Comparison of ENCODE assay signal across 10 mouse cellular contexts in genomic region chr11:61492749-61493401, GRCm38 (mm10). TPM values are rescaled to one million over a fixed set of nuclear protein-coding genes. Genes with fewer than 3 reads are reported as not detected.
A peak's percentile ranks its signal among the peaks of the same experiment; 100 is the strongest.
DNase-seq lines count a peak whose midpoint lies in the region; ATAC-seq and TF ChIP-seq lines count a peak whose summit lies in the region.
"Had no signal": no experiment of that assay in that cellular context is flagged by ENCODE, and none has a peak within 500 bp of the region (broad histone marks: within the 10 kb centered on the region; RNA-seq: fewer than 3 reads in every experiment).

No protein-coding gene starts in this region.

- TF ChIP-seq CTCF in thymus, adult 2 months (IDR thresholded peaks at IDR 0.05; ENCODE audit: borderline replicate concordance, control insufficient read depth, extremely low read depth, insufficient read depth, low read length, poor library complexity), result no peak

- 68% methylated on average over 12 of the region's 12 CpGs for WGBS in kidney, embryonic 14.5 days
- WGBS in hindbrain, embryonic 13.5 days, result 76% methylated on average over 12 of the region's 12 CpGs
- WGBS in midbrain, embryonic 14.5 days, result 82% methylated on average over 12 of the region's 12 CpGs
- 90% methylated on average over 12 of the region's 12 CpGs for WGBS in thymus, adult 2 months

- TF ChIP-seq POLR2A in thymus, adult 2 months (IDR thresholded peaks at IDR 0.05; ENCODE audit: control insufficient read depth, extremely low read depth, insufficient read depth, low read length, poor library complexity), result no peak

- DNase-seq in kidney, adult 18-20 months, result no peak
- DNase-seq in midbrain, embryonic 14.5 days, result no peak
- DNase-seq in gastrocnemius, adult 8-10 months (ENCODE audit: low spot score in 2 of 2), result no peak
- no peak for DNase-seq in thymus, adult 2 months
- no peak for DNase-seq in frontal cortex, postnatal 14 days (ENCODE audit: low spot score in 2 of 2)
- DNase-seq: gastrocnemius, postnatal 36 days had no signal

- H3K9me3 ChIP-seq in kidney, embryonic 14.5 days (ENCODE audit: control insufficient read depth, low read length), result no peaks in the 10 kb centered on the region
- no peaks in the 10 kb centered on the region for H3K9me3 ChIP-seq in hindbrain, embryonic 13.5 days
- no peaks in the 10 kb centered on the region for H3K9me3 ChIP-seq in midbrain, embryonic 14.5 days (ENCODE audit: control insufficient read depth, low read length)

- no peak for ATAC-seq in kidney, embryonic 14.5 days (ENCODE audit: low FRiP score, low TSS enrichment)
- ATAC-seq in hindbrain, embryonic 13.5 days (ENCODE audit: low FRiP score), result no peak
- no peak for ATAC-seq in midbrain, embryonic 14.5 days (ENCODE audit: low FRiP score, low TSS enrichment)

- H3K27me3 ChIP-seq in kidney, embryonic 14.5 days (ENCODE audit: control insufficient read depth, insufficient read depth, low read length), result no peaks in the 10 kb centered on the region
- no peaks in the 10 kb centered on the region for H3K27me3 ChIP-seq in hindbrain, embryonic 13.5 days
- H3K27me3 ChIP-seq in midbrain, embryonic 14.5 days (ENCODE audit: control insufficient read depth, insufficient read depth, low read length), result no peaks in the 10 kb centered on the region
- no peaks in the 10 kb centered on the region for H3K27me3 ChIP-seq in thymus, adult 2 months (ENCODE audit: control insufficient read depth, insufficient read depth, low read length)
- H3K27me3 ChIP-seq: Patski had no signal

- H3K9ac ChIP-seq in kidney, embryonic 14.5 days (ENCODE audit: low read depth, low read length), result peak overlapping the region; percentile 78
- peak overlapping the region; percentile 95 for H3K9ac ChIP-seq in hindbrain, embryonic 13.5 days
- peak overlapping the region; percentile 88 for H3K9ac ChIP-seq in midbrain, embryonic 14.5 days (replicated peaks; ENCODE audit: low read length)

- H3K4me1 ChIP-seq in kidney, embryonic 14.5 days (ENCODE audit: control insufficient read depth, insufficient read depth, low read length), result peaks cover 11% of the 10 kb centered on the region
- peaks cover 6% of the 10 kb centered on the region; the same call in 1 of the 2 replicates for H3K4me1 ChIP-seq in brown adipose tissue, adult 24 weeks (ENCODE audit: control insufficient read depth, insufficient read depth, insufficient read length, low read length)
- H3K4me1 ChIP-seq in hindbrain, embryonic 13.5 days (replicated peaks), result peaks cover 57% of the 10 kb centered on the region
- peaks cover 12% of the 10 kb centered on the region for H3K4me1 ChIP-seq in midbrain, embryonic 14.5 days (ENCODE audit: control insufficient read depth, insufficient read depth, low read length)
- peaks cover 11% of the 10 kb centered on the region for H3K4me1 ChIP-seq in thymus, adult 2 months (replicated peaks; ENCODE audit: control insufficient read depth, insufficient read depth, low read length)

- peak overlapping the region; percentile 66 for H3K4me3 ChIP-seq in kidney, embryonic 14.5 days (ENCODE audit: low read length)
- H3K4me3 ChIP-seq in brown adipose tissue, adult 24 weeks (ENCODE audit: insufficient read depth, low read depth, low read length), result peak overlapping the region; percentile 83
- peak overlapping the region; percentile 91 for H3K4me3 ChIP-seq in hindbrain, embryonic 13.5 days
- peak overlapping the region; percentile 89 for H3K4me3 ChIP-seq in midbrain, embryonic 14.5 days (replicated peaks; ENCODE audit: low read depth, low read length)
- H3K4me3 ChIP-seq in thymus, adult 2 months (ENCODE audit: control insufficient read depth, insufficient read depth, low read length), result no peak overlapping the region

- H3K27ac ChIP-seq in kidney, embryonic 14.5 days (ENCODE audit: low read depth, low read length), result no peak overlapping the region
- no peak overlapping the region for H3K27ac ChIP-seq in brown adipose tissue, adult 24 weeks (replicated peaks; ENCODE audit: low read depth, low read length)
- H3K27ac ChIP-seq in hindbrain, embryonic 13.5 days, result peak overlapping the region; percentile 94
- peak overlapping the region; percentile 92 for H3K27ac ChIP-seq in midbrain, embryonic 14.5 days (replicated peaks; ENCODE audit: low read depth, low read length)
- no peak overlapping the region for H3K27ac ChIP-seq in thymus, adult 2 months (ENCODE audit: control insufficient read depth, insufficient read depth, low read length)

- peaks cover 49% of the 10 kb centered on the region for H3K36me3 ChIP-seq in kidney, embryonic 14.5 days (ENCODE audit: control insufficient read depth, insufficient read depth, low read length)
- H3K36me3 ChIP-seq in hindbrain, embryonic 13.5 days, result peaks cover 48% of the 10 kb centered on the region
- peaks cover 41% of the 10 kb centered on the region for H3K36me3 ChIP-seq in midbrain, embryonic 14.5 days (ENCODE audit: control insufficient read depth, insufficient read depth, low read length)
- H3K36me3 ChIP-seq in thymus, adult 2 months (ENCODE audit: control insufficient read depth, insufficient read depth, low read length), result no peaks in the 10 kb centered on the region; the same call in none of the 2 replicates

- peak overlapping the region; percentile 72 for H3K4me2 ChIP-seq in kidney, embryonic 14.5 days (replicated peaks; ENCODE audit: low read depth, low read length)
- peak overlapping the region; percentile 79 for H3K4me2 ChIP-seq in hindbrain, embryonic 13.5 days
- peak overlapping the region; percentile 89 for H3K4me2 ChIP-seq in midbrain, embryonic 14.5 days (ENCODE audit: low read length)

RNA-seq across cellular contexts. Expression of gene Mapk7, which starts 1.3 kb away (rescaled TPM):
- 34.2 and 53.4 TPM in 2 replicates for polyA plus RNA-seq in kidney, embryonic 14.5 days (2014; fragmentation: Nextera tagmentation; extraction: Ambion mirVana)
- polyA plus RNA-seq in brown adipose tissue, adult 24 weeks (2012; ENCODE audit: insufficient read depth, insufficient read length, missing spikeins), result 3.0 and 3.7 TPM in 2 replicates
- polyA plus RNA-seq in hindbrain, embryonic 13.5 days (2015; fragmentation: Nextera tagmentation; extraction: Ambion mirVana), result 78.3 and 82.6 TPM in 2 replicates
- 52.9 and 58.5 TPM in 2 replicates for polyA plus RNA-seq in midbrain, embryonic 14.5 days (2014; fragmentation: Nextera tagmentation; extraction: Ambion mirVana)
- total RNA-seq in gastrocnemius, adult 8-10 months (2022), result 1 to 10 TPM; 2.0 to 4.6 (median 2.3) TPM
- polyA plus RNA-seq in thymus, adult 2 months (2012; rRNA removed), result 63.8 and 71.8 TPM in 2 replicates

RNA-seq across cellular contexts. Expression of gene Mfap4, which starts 7.6 kb away (rescaled TPM):
- 115 and 163 TPM in 2 replicates for polyA plus RNA-seq in kidney, embryonic 14.5 days (2014; fragmentation: Nextera tagmentation; extraction: Ambion mirVana)
- polyA plus RNA-seq in brown adipose tissue, adult 24 weeks (2012; ENCODE audit: insufficient read depth, insufficient read length, missing spikeins), result 1.8 and 2.0 TPM in 2 replicates
- polyA plus RNA-seq in hindbrain, embryonic 13.5 days (2015; fragmentation: Nextera tagmentation; extraction: Ambion mirVana), result 60.5 and 77.1 TPM in 2 replicates
- polyA plus RNA-seq in midbrain, embryonic 14.5 days (2014; fragmentation: Nextera tagmentation; extraction: Ambion mirVana), result 18.8 and 29.8 TPM in 2 replicates
- total RNA-seq in gastrocnemius, adult 8-10 months (2022), result 1 to 10 TPM; 3.1 to 7.2 (median 4.4) TPM
- 20.0 and 21.9 TPM in 2 replicates for polyA plus RNA-seq in thymus, adult 2 months (2012; rRNA removed)
- polyA plus RNA-seq: Patski had no signal

RNA-seq across cellular contexts. Expression of gene B9d1, which starts 12.1 kb away (rescaled TPM):
- polyA plus RNA-seq in kidney, embryonic 14.5 days (2014; fragmentation: Nextera tagmentation; extraction: Ambion mirVana), result 49.2 and 56.4 TPM in 2 replicates
- polyA plus RNA-seq in brown adipose tissue, adult 24 weeks (2012; ENCODE audit: insufficient read depth, insufficient read length, missing spikeins), result 7.5 and 8.2 TPM in 2 replicates
- polyA plus RNA-seq in hindbrain, embryonic 13.5 days (2015; fragmentation: Nextera tagmentation; extraction: Ambion mirVana), result 41.0 and 43.4 TPM in 2 replicates
- polyA plus RNA-seq in midbrain, embryonic 14.5 days (2014; fragmentation: Nextera tagmentation; extraction: Ambion mirVana), result 32.0 and 40.7 TPM in 2 replicates
- total RNA-seq in gastrocnemius, adult 8-10 months (2022), result 1 to 10 TPM; 2.9 to 7.2 (median 4.7) TPM
- polyA plus RNA-seq in thymus, adult 2 months (2012; rRNA removed), result 11.6 and 16.0 TPM in 2 replicates

RNA-seq across cellular contexts. Expression of gene Rnf112, which starts 38.9 kb away (rescaled TPM):
- polyA plus RNA-seq in kidney, embryonic 14.5 days (2014; fragmentation: Nextera tagmentation; extraction: Ambion mirVana), result 0.08 and 0.26 TPM in 2 replicates
- polyA plus RNA-seq in brown adipose tissue, adult 24 weeks (2012; ENCODE audit: insufficient read depth, insufficient read length, missing spikeins), result not detected in 2 replicates
- 12.2 and 13.6 TPM in 2 replicates for polyA plus RNA-seq in hindbrain, embryonic 13.5 days (2015; fragmentation: Nextera tagmentation; extraction: Ambion mirVana)
- polyA plus RNA-seq in midbrain, embryonic 14.5 days (2014; fragmentation: Nextera tagmentation; extraction: Ambion mirVana), result 8.5 and 21.2 TPM in 2 replicates
- total RNA-seq in gastrocnemius, adult 8-10 months (2022), result under 1 TPM in 1 of 4 experiments, not detected in 3; 0.08 TPM
- polyA plus RNA-seq in thymus, adult 2 months (2012; rRNA removed), result 0.12 and 0.13 TPM in 2 replicates
- polyA plus RNA-seq: Patski had no signal

Comparison
In these comparisons a context has a peak if more than half of its experiments do, and no peak if none do; other contexts are left out.
1. H3K27ac ChIP-seq: peak in hindbrain, embryonic 13.5 days (single experiment) and midbrain, embryonic 14.5 days (single experiment); none in kidney, embryonic 14.5 days (single experiment), brown adipose tissue, adult 24 weeks (single experiment) and thymus, adult 2 months (single experiment).
2. Peak in every context shown above with its lines, with median percentiles within 50 percentile points of each other: H3K4me2 ChIP-seq and H3K9ac ChIP-seq.